Mouse (Mus musculus) 3134 (cell line): ENCODE results near the gene Coro7.
"Not testable (repeated sequence)": the region's sequence is repeated elsewhere in the genome, so short reads cannot be mapped to it uniquely, and the experiment has no call there.

Experiments used
- DNase-seq: peaks from one replicate; pipeline ENCODE4 v3.0.0-alpha.2; 2011; ENCODE audit warnings: low spot score; ENCODE audit not compliant: insufficient read length; ENCODE audit errors: extremely low read depth

The Coro7 gene

GRCm38 (mm10) chr16:4683193-4683580 lies 3.6 kb upstream of the Coro7 start:
- no peak for DNase-seq

- DNase-seq, result no peak
These were observed 3.1 kb upstream of the Coro7 start for GRCm38 (mm10) chr16:4682628-4683179.

- not testable (repeated sequence) for DNase-seq
These were observed 1.4 kb upstream of the Coro7 start for GRCm38 (mm10) chr16:4680922-4681455.

- no peak for DNase-seq
These were observed 1.5 kb downstream of the Coro7 start for GRCm38 (mm10) chr16:4678080-4678479.

GRCm38 (mm10) chr16:4676836-4677235 lies 2.7 kb downstream of the Coro7 start:
- DNase-seq, result no peak

- DNase-seq, result no peak
These were observed 5.5 kb downstream of the Coro7 start for GRCm38 (mm10) chr16:4674091-4674490.

- no peak for DNase-seq
These were observed 9.3 kb downstream of the Coro7 start for GRCm38 (mm10) chr16:4670317-4670716.

- peak; percentile 50 for DNase-seq
These were observed 12.3 kb downstream of the Coro7 start for GRCm38 (mm10) chr16:4667190-4667808.

- no peak for DNase-seq
These were observed 13.9 kb downstream of the Coro7 start for GRCm38 (mm10) chr16:4665726-4666125.

GRCm38 (mm10) chr16:4663806-4664205 lies 15.8 kb downstream of the Coro7 start:
- no peak for DNase-seq

GRCm38 (mm10) chr16:4661605-4662004 lies 18.0 kb downstream of the Coro7 start:
- DNase-seq, result no peak

- DNase-seq, result no peak
These were observed 20.3 kb downstream of the Coro7 start for GRCm38 (mm10) chr16:4659326-4659725.

- DNase-seq, result no peak
These were observed 20.8 kb downstream of the Coro7 start for GRCm38 (mm10) chr16:4658781-4659245.

GRCm38 (mm10) chr16:4656571-4657081 lies 23.0 kb downstream of the Coro7 start:
- no peak for DNase-seq

- DNase-seq, result no peak
These were observed 23.6 kb downstream of the Coro7 start for GRCm38 (mm10) chr16:4655764-4656570.

GRCm38 (mm10) chr16:4655251-4655734 lies 24.3 kb downstream of the Coro7 start:
- DNase-seq, result no peak

- DNase-seq, result no peak
These were observed 24.9 kb downstream of the Coro7 start for GRCm38 (mm10) chr16:4654706-4655105.

GRCm38 (mm10) chr16:4652707-4653416 lies 26.7 kb downstream of the Coro7 start:
- DNase-seq, result no peak

- no peak for DNase-seq
These were observed 28.0 kb downstream of the Coro7 start for GRCm38 (mm10) chr16:4651624-4652023.

- DNase-seq, result no peak
These were observed 28.5 kb downstream of the Coro7 start for GRCm38 (mm10) chr16:4651081-4651480.
